Mouse (Mus musculus) right cerebral cortex, postnatal 10 days (tissue): Measurements from ENCODE around the gene Irf1.

Experiments
- DNase-seq, 2 experiments: peaks; one replicate each; pipeline ENCODE4 v3.0.0; 2021; ENCODE audit warnings: low spot score in 2 of 2

The Irf1 gene

GRCm38 (mm10) chr11:53810156-53810555 is 40.3 kb downstream of the Irf1 start:
- DNase-seq, result no peak

DNA sequence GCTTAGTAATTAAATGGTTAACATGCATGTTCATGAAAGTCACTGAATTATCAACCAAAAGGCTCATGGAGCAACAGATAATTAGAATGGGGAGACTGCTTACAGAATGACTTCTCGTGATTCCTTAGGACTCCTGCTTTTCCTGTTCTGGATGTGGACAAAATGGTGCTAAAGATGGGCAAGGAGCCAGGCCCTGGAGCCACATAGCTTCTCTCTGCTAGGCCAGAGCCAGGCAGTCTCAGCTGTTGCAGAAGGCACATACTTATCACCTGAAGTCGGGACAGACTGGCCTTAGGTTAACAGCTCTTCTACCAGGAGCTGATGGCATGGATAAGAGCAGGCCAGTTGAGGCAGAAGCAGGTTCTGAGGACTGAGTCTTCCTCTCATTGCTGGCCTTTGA is 40.9 kb downstream of the Irf1 start:
- DNase-seq, result no peak

DNA sequence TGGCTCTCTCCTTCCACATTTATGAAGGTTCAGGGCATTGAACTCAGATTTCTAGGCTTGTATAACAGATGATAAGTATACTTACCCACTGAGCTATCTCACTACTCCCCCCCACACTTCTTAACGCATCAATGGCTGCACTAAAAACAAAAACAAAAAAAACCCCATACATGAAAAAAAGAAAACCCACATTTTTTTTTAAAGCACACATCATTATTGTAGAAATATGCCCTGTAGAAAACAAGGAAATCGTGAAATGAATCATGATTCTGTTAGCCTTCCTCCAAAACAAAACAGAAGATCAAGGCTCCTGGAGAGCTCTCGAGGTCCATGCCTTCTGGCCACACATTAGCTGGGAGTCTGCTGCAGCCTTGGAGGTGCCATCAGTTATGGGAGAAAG is 41.5 kb downstream of the Irf1 start:
- no peak for DNase-seq

- DNase-seq, result no peak
Observed at GRCm38 (mm10) chr11:53813001-53813868, 43.4 kb downstream of the Irf1 start.

DNA sequence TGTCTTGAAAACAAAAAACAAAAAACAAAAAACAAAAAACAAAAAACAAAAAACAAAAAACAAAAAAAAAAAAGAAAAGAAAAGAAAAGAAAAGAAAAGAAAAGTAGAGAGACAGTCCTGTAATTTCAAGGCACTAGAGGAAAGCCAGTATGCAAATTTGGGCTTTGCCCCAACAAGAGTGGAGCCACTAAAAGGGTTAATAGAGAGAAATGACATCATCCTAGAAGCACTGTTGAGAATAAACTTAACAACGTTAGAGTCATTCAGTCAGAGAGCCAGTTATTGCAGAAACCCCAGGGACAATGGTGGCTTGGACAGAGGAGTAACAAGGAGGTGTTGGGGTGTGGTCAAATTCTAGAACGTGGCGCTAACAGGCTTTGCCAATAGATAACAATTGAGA is 45.0 kb downstream of the Irf1 start:
- no peak for DNase-seq

DNA sequence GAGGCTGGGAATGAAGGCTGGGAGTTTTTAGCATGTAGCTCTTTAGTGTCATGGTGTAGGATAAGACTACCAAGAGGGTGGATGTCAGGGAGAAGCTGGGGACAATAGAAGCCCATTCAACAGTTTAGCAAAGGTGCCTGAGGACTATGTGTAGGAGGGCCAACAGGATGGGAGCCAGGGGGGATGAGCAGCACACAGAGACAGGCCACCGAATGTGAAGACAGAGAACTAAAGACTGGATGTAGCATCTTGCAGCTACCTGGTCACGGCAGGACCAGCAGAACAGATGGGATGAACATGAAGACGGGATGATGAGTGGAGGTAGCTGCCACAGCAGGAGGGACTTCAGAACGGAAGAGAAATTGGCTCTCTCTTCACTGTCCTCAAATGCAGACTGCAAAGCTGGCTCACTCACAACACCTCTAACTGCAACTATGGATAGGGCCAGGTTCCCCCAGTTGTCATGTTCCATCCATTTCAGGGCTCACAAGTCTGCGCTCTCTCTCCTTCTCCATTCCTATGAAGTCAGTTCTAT is 47.1 kb downstream of the Irf1 start:
- no peak for DNase-seq

DNA sequence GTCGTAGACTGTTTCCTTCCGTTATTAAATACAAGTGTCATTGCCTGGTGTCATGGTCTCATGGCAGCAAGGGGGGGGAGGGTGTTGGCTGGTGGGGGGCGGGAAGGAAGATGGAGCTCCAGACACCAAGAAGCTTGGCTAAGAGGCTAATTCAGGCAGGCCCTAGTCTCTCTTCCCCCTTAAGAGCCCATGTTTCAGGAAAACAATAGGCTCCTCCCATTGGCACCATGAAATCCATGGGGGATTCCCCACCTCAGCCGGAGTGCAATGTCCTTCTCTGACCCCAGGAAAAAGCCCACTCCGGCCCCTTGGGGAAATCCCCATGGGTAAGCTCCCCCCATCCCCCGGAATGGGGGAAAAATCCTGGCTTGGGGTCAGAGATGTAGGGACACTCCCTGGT is 49.0 kb downstream of the Irf1 start:
- no peak for DNase-seq

DNA sequence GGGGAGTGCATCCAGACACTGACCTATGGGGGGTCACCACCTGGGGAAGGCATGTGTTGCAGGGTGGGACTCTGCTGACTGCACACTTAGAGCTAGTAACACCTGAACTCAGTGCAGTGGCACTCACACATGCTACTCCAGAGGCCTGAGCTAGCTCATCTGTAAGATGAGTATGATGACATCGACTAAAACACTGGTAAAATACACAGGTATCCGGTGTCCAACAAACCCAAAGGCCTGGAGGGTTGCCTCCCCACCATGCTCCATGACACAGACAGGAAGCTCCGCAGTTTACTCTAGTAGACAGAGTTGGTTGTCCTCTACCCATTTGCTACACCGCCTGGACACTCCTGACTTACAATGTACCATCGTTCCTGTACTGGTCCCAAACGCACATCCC is 49.7 kb downstream of the Irf1 start:
- DNase-seq, result no peak

- no peak for DNase-seq
Observed at GRCm38 (mm10) chr11:53820516-53821170, 50.8 kb downstream of the Irf1 start.

- DNase-seq, result no peak
Observed at GRCm38 (mm10) chr11:53821230-53821944, 51.6 kb downstream of the Irf1 start.

DNA sequence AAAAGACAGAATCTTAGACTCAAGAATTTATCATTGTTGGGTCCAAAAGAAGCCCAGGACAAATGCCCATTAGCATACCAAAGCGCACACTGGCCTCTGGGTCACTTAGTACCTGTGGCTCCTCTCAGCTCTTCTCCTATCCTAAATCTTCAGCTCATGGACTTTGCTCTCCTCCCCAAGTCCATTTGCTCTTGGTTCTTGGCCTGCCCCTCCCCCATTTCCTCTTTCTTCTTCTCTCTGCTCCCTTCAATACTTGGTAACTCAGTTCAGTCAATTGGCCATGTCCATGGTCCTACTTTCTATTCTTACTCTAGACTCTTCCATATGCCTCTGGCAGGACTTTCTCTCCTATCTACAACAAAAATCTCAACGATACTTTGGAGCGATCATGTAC is 52.1 kb downstream of the Irf1 start:
- DNase-seq, result no peak

DNA sequence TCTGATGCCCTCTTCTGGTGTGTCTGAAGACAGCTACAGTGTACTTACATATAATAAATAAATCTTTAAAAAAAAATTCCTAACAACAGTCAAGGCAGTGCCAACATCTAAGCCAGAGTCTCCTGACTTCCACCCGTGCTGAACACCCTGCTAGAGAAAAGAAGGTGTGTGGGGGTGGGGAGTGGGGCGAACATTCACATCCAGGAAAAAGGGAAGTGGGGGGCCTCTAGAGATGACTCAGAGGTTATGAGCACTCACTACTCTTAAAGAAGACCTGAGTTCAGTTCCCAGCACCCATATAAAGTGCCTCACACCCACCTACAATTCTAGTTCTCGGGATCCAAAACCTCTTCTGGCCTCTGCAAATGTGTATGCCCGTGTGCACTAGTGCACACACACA is 55.6 kb downstream of the Irf1 start:
- DNase-seq, result no peak
